Mouse (Mus musculus): Measurements from ENCODE around the gene Phlda2. TPM values are rescaled to one million over a fixed set of nuclear protein-coding genes. Genes with fewer than 3 reads are reported as not detected.

The Phlda2 gene
- total and polyA plus RNA-seq, 3 experiments, result not detected

DNA sequence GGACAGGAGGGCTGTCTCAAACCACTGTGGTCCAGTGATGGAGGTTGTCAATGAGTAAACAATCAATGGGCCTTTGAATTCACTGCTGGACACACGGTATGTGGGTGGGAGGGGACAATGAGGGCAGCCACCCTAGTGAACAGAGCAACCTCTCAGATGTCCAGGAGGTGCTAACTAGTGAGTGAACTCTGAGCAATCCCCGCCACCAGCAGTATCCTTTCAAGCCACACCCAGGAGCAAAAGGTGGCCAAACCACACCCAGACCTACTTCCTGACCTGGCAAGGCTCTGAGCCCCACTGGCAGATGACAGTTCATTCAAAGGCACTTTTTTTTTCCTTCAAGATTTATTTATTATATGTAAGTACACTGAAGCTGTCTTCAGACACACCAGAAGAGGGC lies 2.0 kb downstream of the Phlda2 start:
- in situ Hi-C loops (cut with MboI; ENCODE audit: low pct_ligation_motif_present, low pct_unique_long_range_greater_than_20kb, low sequenced_read_pairs) (no loop called here), dilution Hi-C loops (cut with MboI; ENCODE audit: extremely low pct_ligation_motif_present, extremely low pct_unique_long_range_greater_than_20kb, low sequenced_read_pairs) (no loop called here)
- H3K27ac ChIP-seq (ENCODE audit: insufficient read depth, low read depth), result no peak overlapping the region
- peaks cover 60% of the 10 kb centered on the region for H3K27me3 ChIP-seq (replicated peaks)
- TF ChIP-seq JUND (conservative IDR thresholded peaks at IDR 0.05; ENCODE audit: low read depth, low read length), result no peak
- no peak for TF ChIP-seq SMC3 (IDR thresholded peaks at IDR 0.05; ENCODE audit: low read depth, low read length)
- TF ChIP-seq CHD1 (IDR thresholded peaks at IDR 0.05; ENCODE audit: low read depth, low read length), result no peak
- no peak for TF ChIP-seq PAX5 (IDR thresholded peaks at IDR 0.05; ENCODE audit: low read length)
- TF ChIP-seq EP300 (IDR thresholded peaks at IDR 0.05; ENCODE audit: low read length), result no peak
- no peak for TF ChIP-seq TBP (conservative IDR thresholded peaks at IDR 0.05; ENCODE audit: low read depth, low read length)
- no peak for TF ChIP-seq NELFE (IDR thresholded peaks at IDR 0.05; ENCODE audit: low read depth, low read length)
- TF ChIP-seq USF2 (conservative IDR thresholded peaks at IDR 0.05; ENCODE audit: low read depth, low read length), result no peak
- no peak for TF ChIP-seq UBTF (IDR thresholded peaks at IDR 0.05; ENCODE audit: low read depth, low read length)
- no peak for TF ChIP-seq RCOR1 (conservative IDR thresholded peaks at IDR 0.05; ENCODE audit: low read depth, low read length)
- no peak for TF ChIP-seq SIN3A (IDR thresholded peaks at IDR 0.05; ENCODE audit: low read length)
- TF ChIP-seq MAZ (IDR thresholded peaks at IDR 0.05; ENCODE audit: low read depth, low read length), result no peak
- no peak for TF ChIP-seq USF1 (IDR thresholded peaks at IDR 0.05; ENCODE audit: low read depth, low read length)
- no peak for TF ChIP-seq ETS1 (conservative IDR thresholded peaks at IDR 0.05; ENCODE audit: low read depth, low read length)
- no peak for TF ChIP-seq MEF2A (IDR thresholded peaks at IDR 0.05; ENCODE audit: borderline replicate concordance, low read depth, low read length)
- TF ChIP-seq ZKSCAN1 (IDR thresholded peaks at IDR 0.05; ENCODE audit: borderline replicate concordance, low read depth, low read length), result no peak
- TF ChIP-seq MAX (IDR thresholded peaks at IDR 0.05; ENCODE audit: low read length), result no peak
- TF ChIP-seq ZC3H11A (IDR thresholded peaks at IDR 0.05; ENCODE audit: low read depth, low read length), result no peak
- no peaks in the 10 kb centered on the region for H3K36me3 ChIP-seq (replicated peaks in 1 of 2; ENCODE audit: control insufficient read depth in 1 of 2, insufficient read depth in 1 of 2, low read length in 1 of 2)
- no peak for DNase-seq (ENCODE audit: extremely low read depth)
- peaks cover 11% of the 10 kb centered on the region for H3K9me3 ChIP-seq (replicated peaks; ENCODE audit: low read length)
- no peak overlapping the region for H3K4me3 ChIP-seq (replicated peaks in 1 of 3; ENCODE audit: low read depth in 2 of 3, low read length in 2 of 3, poor library complexity in 1 of 3)
- H3K79me2 ChIP-seq (replicated peaks; ENCODE audit: control insufficient read depth, extremely low read depth, insufficient read depth, poor library complexity, severe bottlenecking), result no peaks in the 10 kb centered on the region
- H3K4me1 ChIP-seq (ENCODE audit: control insufficient read depth in 1 of 2, insufficient read depth in 2 of 2), result no peaks in the 10 kb centered on the region
- H3K4me2 ChIP-seq (ENCODE audit: insufficient read depth, low read depth, poor library complexity, severe bottlenecking), result no peak overlapping the region
- H3K9ac ChIP-seq (ENCODE audit: insufficient read depth, low read depth), result no peak overlapping the region

DNA sequence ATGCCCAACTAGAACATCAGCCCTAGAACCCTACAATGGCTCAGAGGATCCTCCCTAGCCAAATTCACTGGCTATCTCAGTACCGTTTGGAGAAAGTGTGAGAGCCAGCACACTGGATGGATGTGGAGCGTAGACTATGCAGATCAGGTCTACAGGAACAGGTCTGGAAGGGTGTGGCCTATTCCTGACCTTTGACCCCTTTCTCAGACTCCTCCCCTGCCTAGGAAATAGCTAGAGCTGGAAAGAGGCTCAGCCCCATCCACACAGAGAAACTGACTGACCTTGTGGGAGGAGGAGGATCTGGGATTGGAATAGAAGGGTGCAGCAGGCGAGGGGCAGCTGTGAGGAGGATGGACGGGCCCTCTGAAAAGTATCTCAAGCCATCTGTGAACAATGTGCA lies 4.4 kb downstream of the Phlda2 start:
- no peak for DNase-seq (ENCODE audit: extremely low read depth)
- in situ Hi-C loops (cut with MboI; ENCODE audit: low pct_ligation_motif_present, low pct_unique_long_range_greater_than_20kb, low sequenced_read_pairs) (no loop called here), dilution Hi-C loops (cut with MboI; ENCODE audit: extremely low pct_ligation_motif_present, extremely low pct_unique_long_range_greater_than_20kb, low sequenced_read_pairs) (no loop called here)
- Histone ChIP-seq H3K27me3 (replicated peaks) (peaks cover 64% of the 10 kb centered on the region), H3K9ac (ENCODE audit: insufficient read depth, low read depth) (no peak overlapping the region), H3K4me1 (ENCODE audit: control insufficient read depth in 1 of 2, insufficient read depth in 2 of 2) (no peaks in the 10 kb centered on the region), H3K79me2 (replicated peaks; ENCODE audit: control insufficient read depth, extremely low read depth, insufficient read depth, poor library complexity, severe bottlenecking) (no peaks in the 10 kb centered on the region), H3K4me3 (replicated peaks in 1 of 3; ENCODE audit: low read depth in 2 of 3, low read length in 2 of 3, poor library complexity in 1 of 3) (no peak overlapping the region), H3K36me3 (replicated peaks in 1 of 2; ENCODE audit: control insufficient read depth in 1 of 2, insufficient read depth in 1 of 2, low read length in 1 of 2) (no peaks in the 10 kb centered on the region), H3K27ac (ENCODE audit: insufficient read depth, low read depth) (no peak overlapping the region), H3K4me2 (ENCODE audit: insufficient read depth, low read depth, poor library complexity, severe bottlenecking) (no peak overlapping the region), H3K9me3 (replicated peaks; ENCODE audit: low read length) (peaks cover 11% of the 10 kb centered on the region)
- TF ChIP-seq USF2 (conservative IDR thresholded peaks at IDR 0.05; ENCODE audit: low read depth, low read length) (no peak), RCOR1 (conservative IDR thresholded peaks at IDR 0.05; ENCODE audit: low read depth, low read length) (no peak), CHD1 (IDR thresholded peaks at IDR 0.05; ENCODE audit: low read depth, low read length) (no peak), ZC3H11A (IDR thresholded peaks at IDR 0.05; ENCODE audit: low read depth, low read length) (no peak), GABPA (IDR thresholded peaks at IDR 0.05; ENCODE audit: insufficient replicate concordance, low read depth, low read length) (no peak), CHD2 (IDR thresholded peaks at IDR 0.05; ENCODE audit: low read length) (no peak), EP300 (IDR thresholded peaks at IDR 0.05; ENCODE audit: low read length) (no peak), TCF12 (IDR thresholded peaks at IDR 0.05; ENCODE audit: low read depth, low read length) (no peak), MAX (IDR thresholded peaks at IDR 0.05; ENCODE audit: low read length) (no peak), IRF4 (IDR thresholded peaks at IDR 0.05; ENCODE audit: low read depth, low read length) (no peak), RAD21 (IDR thresholded peaks at IDR 0.05; ENCODE audit: low read depth, low read length) (no peak), MYC (IDR thresholded peaks at IDR 0.05; ENCODE audit: low read depth, low read length) (no peak), NRF1 (IDR thresholded peaks at IDR 0.05; ENCODE audit: low read depth, low read length) (no peak)

Data from CH12.LX (cell line).